8 mouse cellular contexts compared by ENCODE assay signal in genomic region chr11:79961346-79962124, GRCm38 (mm10). TPM values are rescaled to one million over a fixed set of nuclear protein-coding genes. Genes with fewer than 3 reads are reported as not detected.
DNase-seq lines count a peak whose midpoint lies in the region; ATAC-seq and TF ChIP-seq lines count a peak whose summit lies in the region.

No protein-coding gene starts in this region.

- peaks cover 40% of the 10 kb centered on the region for H3K36me3 ChIP-seq in hindbrain, embryonic 10.5 days
- H3K36me3 ChIP-seq in liver, embryonic 11.5 days (ENCODE audit: control insufficient read depth, insufficient read depth, low read length) = peaks cover 19% of the 10 kb centered on the region; the same call in 1 of the 2 replicates
- H3K36me3 ChIP-seq in stomach, postnatal 0 days (ENCODE audit: control insufficient read depth, insufficient read depth, low read length) = peaks cover 10% of the 10 kb centered on the region

- no peaks in the 10 kb centered on the region for H3K27me3 ChIP-seq in hindbrain, embryonic 10.5 days (ENCODE audit: insufficient read depth, poor library complexity, severe bottlenecking)
- H3K27me3 ChIP-seq in liver, embryonic 11.5 days (replicated peaks; ENCODE audit: control insufficient read depth, insufficient read depth, low read length) = no peaks in the 10 kb centered on the region
- H3K27me3 ChIP-seq in stomach, postnatal 0 days (ENCODE audit: control insufficient read depth, insufficient read depth, low read length) = no peaks in the 10 kb centered on the region

- H3K27ac ChIP-seq in layer of hippocampus, adult 2 months = peak overlapping the region; percentile 81
- H3K27ac ChIP-seq in bone marrow macrophage, adult 2 months (ENCODE audit: insufficient read depth, low read depth, low read length) = peak overlapping the region; percentile 73
- H3K27ac ChIP-seq in hindbrain, embryonic 10.5 days = peak overlapping the region; percentile 84
- peak overlapping the region; percentile 75; the same call in 1 of the 2 replicates for H3K27ac ChIP-seq in liver, embryonic 11.5 days (ENCODE audit: low read depth, low read length)
- peak overlapping the region; percentile 80 for H3K27ac ChIP-seq in stomach, postnatal 0 days (replicated peaks)

- peaks cover 5% of the 10 kb centered on the region for H3K4me1 ChIP-seq in bone marrow macrophage, adult 2 months (ENCODE audit: control insufficient read depth, insufficient read depth, low read length)
- H3K4me1 ChIP-seq in hindbrain, embryonic 10.5 days (replicated peaks) = peaks cover 9% of the 10 kb centered on the region
- peaks cover 3% of the 10 kb centered on the region; the same call in 1 of the 2 replicates for H3K4me1 ChIP-seq in liver, embryonic 11.5 days (replicated peaks; ENCODE audit: control insufficient read depth, insufficient read depth, low read length)
- 0 out of 2 replicates have a peak, but pooled peaks cover 2% of the 10 kb centered on the region for H3K4me1 ChIP-seq in stomach, postnatal 0 days (replicated peaks; ENCODE audit: control insufficient read depth, insufficient read depth)

- WGBS in hindbrain, embryonic 10.5 days = 7% methylated on average over 27 of the region's 27 CpGs
- WGBS in liver, embryonic 11.5 days = 5% methylated on average over 27 of the region's 27 CpGs
- 6% methylated on average over 27 of the region's 27 CpGs for WGBS in stomach, postnatal 0 days

- no peak for TF ChIP-seq CTCF in layer of hippocampus, adult 2 months (conservative IDR thresholded peaks at IDR 0.05)
- TF ChIP-seq CTCF in bone marrow macrophage, adult 2 months (IDR thresholded peaks at IDR 0.05; ENCODE audit: low read depth, low read length) = no peak
- TF ChIP-seq CTCF in stomach, postnatal 0 days (IDR thresholded peaks at IDR 0.05; ENCODE audit: low read depth) = no peak

- TF ChIP-seq EP300 in stomach, postnatal 0 days (optimal IDR thresholded peaks at IDR 0.05) = no peak

- peak overlapping the region; percentile 90 for H3K4me3 ChIP-seq in layer of hippocampus, adult 2 months
- H3K4me3 ChIP-seq in bone marrow macrophage, adult 2 months (ENCODE audit: insufficient read depth, low read length) = peak overlapping the region; percentile 67
- peak overlapping the region; percentile 64 for H3K4me3 ChIP-seq in hindbrain, embryonic 10.5 days
- peak overlapping the region; percentile 84 for H3K4me3 ChIP-seq in liver, embryonic 11.5 days (ENCODE audit: low read depth, low read length)
- peak overlapping the region; percentile 78 for H3K4me3 ChIP-seq in stomach, postnatal 0 days (ENCODE audit: low read depth, low read length)

- H3K9ac ChIP-seq in liver, embryonic 11.5 days (ENCODE audit: low read depth, low read length) = peak overlapping the region; percentile 83
- H3K9ac ChIP-seq in stomach, postnatal 0 days (ENCODE audit: low read length) = peak overlapping the region; percentile 75

- peak; percentile 38 for ATAC-seq in liver, embryonic 11.5 days (replicated peaks; ENCODE audit: low FRiP score)
- ATAC-seq in stomach, postnatal 0 days (ENCODE audit: low FRiP score, low TSS enrichment) = peak; percentile 20

- no peak for TF ChIP-seq POLR2A in bone marrow macrophage, adult 2 months (IDR thresholded peaks at IDR 0.05; ENCODE audit: borderline replicate concordance, low read depth, low read length)

- no peaks in the 10 kb centered on the region for H3K9me3 ChIP-seq in hindbrain, embryonic 10.5 days
- no peaks in the 10 kb centered on the region for H3K9me3 ChIP-seq in liver, embryonic 11.5 days (ENCODE audit: control insufficient read depth, low read length)
- no peaks in the 10 kb centered on the region for H3K9me3 ChIP-seq in stomach, postnatal 0 days (ENCODE audit: control insufficient read depth, low read length)

- peak overlapping the region; percentile 76 for H3K4me2 ChIP-seq in liver, embryonic 11.5 days
- H3K4me2 ChIP-seq in stomach, postnatal 0 days (replicated peaks; ENCODE audit: low read depth) = peak overlapping the region; percentile 86

- DNase-seq in layer of hippocampus, adult 2 months (ENCODE audit: low spot score in 2 of 2) = no peak
- DNase-seq in layer of hippocampus, adult 9-10 months (ENCODE audit: low spot score) = no peak
- no peak for DNase-seq in hindbrain, embryonic 10.5 days (ENCODE audit: low spot score)
- DNase-seq in liver, embryonic 11.5 days (ENCODE audit: low spot score) = no peak
- peak; percentile 23 for DNase-seq in stomach, postnatal 0 days (ENCODE audit: low spot score)
- DNase-seq in layer of hippocampus, postnatal 25 days (ENCODE audit: extremely low spot score in 1 of 2, low spot score in 1 of 2) = no peak
- no peak for DNase-seq in left cerebral cortex, adult 9 months (ENCODE audit: low spot score in 2 of 2)

RNA-seq across cellular contexts. Expression of gene Utp6, which starts 0.7 kb away (rescaled TPM):
- 10 to 100 TPM; 30.4 to 36.6 TPM for total RNA-seq in layer of hippocampus, adult 2 months (2021)
- 24.1 and 29.9 TPM in 2 replicates for polyA plus RNA-seq in bone marrow macrophage, adult 2 months (2012; ENCODE audit: insufficient read depth, insufficient read length, missing spikeins)
- polyA plus RNA-seq in hindbrain, embryonic 10.5 days (2016; fragmentation: Nextera tagmentation; extraction: Ambion mirVana) = 44.9 and 62.4 TPM in 2 replicates
- 75.6 and 77.5 TPM in 2 replicates for polyA plus RNA-seq in liver, embryonic 11.5 days (2014; fragmentation: Nextera tagmentation; extraction: Ambion mirVana)
- polyA plus RNA-seq in stomach, postnatal 0 days (2015; fragmentation: Nextera tagmentation; extraction: Ambion mirVana) = 25.5 and 26.2 TPM in 2 replicates
- total RNA-seq in layer of hippocampus, postnatal 25 days (2021) = 10 to 100 TPM; 32.3 to 36.1 TPM

RNA-seq across cellular contexts. Expression of gene Suz12, which starts 31.4 kb away (rescaled TPM):
- 10 to 100 TPM; 43.1 to 45.4 TPM for total RNA-seq in layer of hippocampus, adult 2 months (2021)
- 40.8 and 52.0 TPM in 2 replicates for polyA plus RNA-seq in bone marrow macrophage, adult 2 months (2012; ENCODE audit: insufficient read depth, insufficient read length, missing spikeins)
- polyA plus RNA-seq in hindbrain, embryonic 10.5 days (2016; fragmentation: Nextera tagmentation; extraction: Ambion mirVana) = 15.5 and 20.0 TPM in 2 replicates
- 29.2 and 30.1 TPM in 2 replicates for polyA plus RNA-seq in liver, embryonic 11.5 days (2014; fragmentation: Nextera tagmentation; extraction: Ambion mirVana)
- 7.9 and 8.4 TPM in 2 replicates for polyA plus RNA-seq in stomach, postnatal 0 days (2015; fragmentation: Nextera tagmentation; extraction: Ambion mirVana)
- 10 to 100 TPM; 33.9 to 38.1 TPM for total RNA-seq in layer of hippocampus, postnatal 25 days (2021)
